8 mouse cellular contexts compared by ENCODE assay signal in the genomic region with DNA sequence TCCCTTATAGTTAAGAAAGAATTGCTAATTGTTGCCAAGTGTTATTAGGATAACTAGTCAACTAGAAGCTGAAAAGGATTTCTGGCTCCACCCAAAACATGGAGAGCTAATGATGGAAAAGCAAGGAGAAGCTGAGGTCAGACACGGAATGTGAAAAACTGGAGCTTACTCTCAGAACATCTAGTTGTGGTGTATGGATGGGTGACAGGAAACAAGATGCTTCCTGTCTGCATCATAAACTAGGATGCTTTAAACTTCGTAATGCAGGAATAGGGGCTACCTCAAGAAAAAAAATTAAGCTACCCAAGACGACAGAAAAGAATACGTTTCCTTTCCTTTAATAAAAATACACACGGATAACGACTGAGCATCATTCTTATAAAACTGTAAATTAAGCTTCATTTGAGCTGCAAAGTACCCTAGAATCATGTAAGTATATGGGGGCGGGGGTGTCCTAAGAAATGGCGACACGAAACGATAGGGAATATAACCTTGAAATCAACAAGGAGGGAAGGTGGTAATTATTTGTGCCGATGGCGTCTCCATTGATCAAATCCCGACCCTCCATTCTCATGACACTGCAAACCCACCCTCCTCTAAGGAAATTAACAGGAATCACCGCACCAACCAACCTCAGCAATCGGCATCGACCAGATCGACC. TPM values are rescaled to one million over a fixed set of nuclear protein-coding genes. Genes with fewer than 3 reads are reported as not detected.
DNase-seq lines count a peak whose midpoint lies in the region; ATAC-seq and TF ChIP-seq lines count a peak whose summit lies in the region.

No protein-coding gene starts in this region.

- no peak for TF ChIP-seq POLR2A in heart, adult 2 months (IDR thresholded peaks at IDR 0.05; ENCODE audit: insufficient read depth, low read depth, low read length)
- no peak for TF ChIP-seq POLR2A in olfactory bulb, adult 2 months (IDR thresholded peaks at IDR 0.05; ENCODE audit: insufficient read depth, low read depth, low read length)

- no peaks in the 10 kb centered on the region for H3K9me3 ChIP-seq in embryonic facial prominence, embryonic 14.5 days (ENCODE audit: control insufficient read depth, low read length)
- no peaks in the 10 kb centered on the region for H3K9me3 ChIP-seq in limb, embryonic 10.5 days (replicated peaks)

- TF ChIP-seq EP300 in heart, adult 2 months (IDR thresholded peaks at IDR 0.05; ENCODE audit: insufficient read depth, low read depth, low read length) = no peak

- no peak for DNase-seq in heart, adult 2 months
- DNase-seq in heart, adult 9 months (ENCODE audit: low spot score in 2 of 2) = no peak
- DNase-seq in embryonic facial prominence, embryonic 14.5 days (ENCODE audit: low spot score) = no peak
- DNase-seq in limb, embryonic 10.5 days (ENCODE audit: low spot score) = no peak
- no peak for DNase-seq in cerebellum, postnatal 25 days
- DNase-seq in adrenal gland, postnatal 25 days = no peak

- ATAC-seq in CD4-positive, CD25-positive, alpha-beta regulatory T cell, adult 4 months = peak; percentile 50
- no peak for ATAC-seq in embryonic facial prominence, embryonic 14.5 days (ENCODE audit: low read depth)

- TF ChIP-seq CTCF in heart, adult 2 months (IDR thresholded peaks at IDR 0.05) = no peak
- TF ChIP-seq CTCF in olfactory bulb, adult 2 months (IDR thresholded peaks at IDR 0.05; ENCODE audit: insufficient read depth, low read depth, low read length) = no peak

- no peaks in the 10 kb centered on the region for H3K36me3 ChIP-seq in heart, adult 2 months (ENCODE audit: control insufficient read depth, insufficient read depth, low read length)
- no peaks in the 10 kb centered on the region for H3K36me3 ChIP-seq in embryonic facial prominence, embryonic 14.5 days (ENCODE audit: control insufficient read depth, insufficient read depth, low read length)
- H3K36me3 ChIP-seq in limb, embryonic 10.5 days = no peaks in the 10 kb centered on the region

- H3K4me1 ChIP-seq in heart, adult 2 months (ENCODE audit: control insufficient read depth, insufficient read depth, low read length) = no peaks in the 10 kb centered on the region
- no peaks in the 10 kb centered on the region for H3K4me1 ChIP-seq in embryonic facial prominence, embryonic 14.5 days (ENCODE audit: control insufficient read depth, insufficient read depth, low read length)
- H3K4me1 ChIP-seq in limb, embryonic 10.5 days = no peaks in the 10 kb centered on the region
- H3K4me1 ChIP-seq in olfactory bulb, adult 2 months (ENCODE audit: control insufficient read depth, insufficient read depth, low read length) = no peaks in the 10 kb centered on the region

- H3K4me3 ChIP-seq in heart, adult 2 months = peak overlapping the region; percentile 61
- peak overlapping the region; percentile 55 for H3K4me3 ChIP-seq in embryonic facial prominence, embryonic 14.5 days (ENCODE audit: low read depth, low read length)
- H3K4me3 ChIP-seq in limb, embryonic 10.5 days = peak overlapping the region; percentile 59
- H3K4me3 ChIP-seq in olfactory bulb, adult 2 months (ENCODE audit: insufficient read depth, low read depth, low read length) = peak overlapping the region; percentile 92

- H3K9ac ChIP-seq in heart, adult 2 months (ENCODE audit: low read depth, low read length) = peak overlapping the region; percentile 68
- H3K9ac ChIP-seq in embryonic facial prominence, embryonic 14.5 days (ENCODE audit: low read depth, low read length) = peak overlapping the region; percentile 71

- intact Hi-C loops in heart, adult 2 months (cut with DNase I) = no loop called here

- no peaks in the 10 kb centered on the region for H3K27me3 ChIP-seq in heart, adult 2 months (ENCODE audit: control insufficient read depth, insufficient read depth, low read length)
- H3K27me3 ChIP-seq in embryonic facial prominence, embryonic 14.5 days (replicated peaks; ENCODE audit: control insufficient read depth, insufficient read depth, low read length) = no peaks in the 10 kb centered on the region
- H3K27me3 ChIP-seq in limb, embryonic 10.5 days (ENCODE audit: low read depth, poor library complexity, severe bottlenecking) = no peaks in the 10 kb centered on the region

- no peaks in the 10 kb centered on the region; the same call in 1 of the 2 replicates for H3K79me2 ChIP-seq in heart, adult 2 months (replicated peaks; ENCODE audit: control insufficient read depth, insufficient read depth, low read length)

- WGBS in heart, adult 2 months = 12% methylated on average over 17 of the region's 17 CpGs
- WGBS in embryonic facial prominence, embryonic 14.5 days = 22% methylated on average over 17 of the region's 17 CpGs
- WGBS in limb, embryonic 10.5 days = 17% methylated on average over 17 of the region's 17 CpGs
- WGBS in olfactory bulb, adult 2 months = 21% methylated on average over 17 of the region's 17 CpGs

- peak overlapping the region; percentile 54 for H3K4me2 ChIP-seq in embryonic facial prominence, embryonic 14.5 days (ENCODE audit: low read depth, low read length)

- H3K27ac ChIP-seq in heart, adult 2 months = peak overlapping the region; percentile 82
- peak overlapping the region; percentile 75 for H3K27ac ChIP-seq in embryonic facial prominence, embryonic 14.5 days (replicated peaks; ENCODE audit: low read depth, low read length)
- H3K27ac ChIP-seq in limb, embryonic 10.5 days = peak overlapping the region; percentile 86
- peak overlapping the region; percentile 94 for H3K27ac ChIP-seq in olfactory bulb, adult 2 months (ENCODE audit: insufficient read depth, low read depth, low read length)

RNA-seq across cellular contexts. Expression of gene Chm, which starts 0.6 kb away (rescaled TPM):
- 10 to 100 TPM; 11.0 to 11.6 TPM for total RNA-seq in heart, adult 2 months (2021)
- 1.7 and 3.2 TPM in 2 replicates for polyA plus RNA-seq in heart, adult 2 months (2012; rRNA removed)
- 10 to 100 TPM; 18.4 to 20.5 TPM for polyA plus RNA-seq in CD4-positive, CD25-positive, alpha-beta regulatory T cell, adult 4 months (2017; shearing (Covaris generic))
- 17.1 and 17.7 TPM in 2 replicates for polyA plus RNA-seq in embryonic facial prominence, embryonic 14.5 days (2014; fragmentation: Nextera tagmentation; extraction: Ambion mirVana)
- 10.8 and 13.8 TPM in 2 replicates for polyA plus RNA-seq in limb, embryonic 10.5 days (2016; fragmentation: Nextera tagmentation; extraction: Ambion mirVana)
- not detected in 2 replicates for polyA plus RNA-seq in olfactory bulb, adult 2 months (2012; ENCODE audit: insufficient read depth, insufficient read length, low replicate concordance, missing spikeins)
- total RNA-seq in adrenal gland, postnatal 25 days (2021) = 14.0 and 16.4 TPM in 2 replicates
